Mouse (Mus musculus) T-helper 2 cell (primary cell): ENCODE data around the gene Slc16a7.

Experiments
- in situ Hi-C: fragments of 300-600 bp; cut with MboI, MseI; formaldehyde crosslinking; loops from one replicate; pipeline ENCODE4 v1.15.1; 2025; ENCODE audit warnings: high pct_unique_total_duplicates

Slc16a7 gene

GRCm38 (mm10) chr10:125388876-125389786 is at the start of gene Slc16a7:
Gene Slc16a7, minus strand, starts transcription at chr10:125389465.
- in situ Hi-C loops, result no loop called here

- in situ Hi-C loops, result no loop called here
Observed at GRCm38 (mm10) chr10:125418795-125419194, 29.5 kb upstream of the Slc16a7 start.

- in situ Hi-C loops, result no loop called here
Observed at GRCm38 (mm10) chr10:125399796-125400195, 10.5 kb upstream of the Slc16a7 start.

- in situ Hi-C loops, result no loop called here
Observed at GRCm38 (mm10) chr10:125390011-125390410, 746 bp upstream of the Slc16a7 start.

- in situ Hi-C loops, result no loop called here
Observed at GRCm38 (mm10) chr10:125388481-125388875, 787 bp downstream of the Slc16a7 start.

GRCm38 (mm10) chr10:125387782-125388415 is 1.4 kb downstream of the Slc16a7 start:
- in situ Hi-C loops, result no loop called here

GRCm38 (mm10) chr10:125375526-125375925 is 13.7 kb downstream of the Slc16a7 start:
- in situ Hi-C loops, result no loop called here

GRCm38 (mm10) chr10:125372666-125373065 is 16.6 kb downstream of the Slc16a7 start:
- in situ Hi-C loops, result no loop called here

GRCm38 (mm10) chr10:125371451-125371850 is 17.8 kb downstream of the Slc16a7 start:
- in situ Hi-C loops, result no loop called here

- in situ Hi-C loops, result no loop called here
Observed at GRCm38 (mm10) chr10:125370037-125370610, 19.1 kb downstream of the Slc16a7 start.

GRCm38 (mm10) chr10:125358479-125358878 is 30.8 kb downstream of the Slc16a7 start:
- in situ Hi-C loops, result no loop called here

GRCm38 (mm10) chr10:125352805-125353204 is 36.5 kb downstream of the Slc16a7 start:
- in situ Hi-C loops, result no loop called here

- in situ Hi-C loops, result no loop called here
Observed at GRCm38 (mm10) chr10:125348171-125348570, 41.1 kb downstream of the Slc16a7 start.

- in situ Hi-C loops, result no loop called here
Observed at GRCm38 (mm10) chr10:125347149-125347548, 42.1 kb downstream of the Slc16a7 start.

GRCm38 (mm10) chr10:125346364-125346763 is 42.9 kb downstream of the Slc16a7 start:
- in situ Hi-C loops, result no loop called here

- in situ Hi-C loops, result no loop called here
Observed at GRCm38 (mm10) chr10:125345583-125345982, 43.7 kb downstream of the Slc16a7 start.

GRCm38 (mm10) chr10:125342204-125342603 is 47.1 kb downstream of the Slc16a7 start:
- in situ Hi-C loops, result no loop called here

- in situ Hi-C loops, result no loop called here
Observed at GRCm38 (mm10) chr10:125333799-125334198, 55.5 kb downstream of the Slc16a7 start.

GRCm38 (mm10) chr10:125331334-125331733 is 57.9 kb downstream of the Slc16a7 start:
- in situ Hi-C loops, result no loop called here

- in situ Hi-C loops, result no loop called here
Observed at GRCm38 (mm10) chr10:125328331-125329063, 60.8 kb downstream of the Slc16a7 start.

GRCm38 (mm10) chr10:125324871-125325565 is 64.2 kb downstream of the Slc16a7 start:
- in situ Hi-C loops, result no loop called here
